Mouse (Mus musculus): Measurements from ENCODE around the gene B4gat1. TPM values are rescaled to one million over a fixed set of nuclear protein-coding genes. Genes with fewer than 3 reads are reported as not detected.

The B4gat1 gene
- polyA plus RNA-seq, 1 experiment from 2014 or later = 41.8 TPM

GRCm38 (mm10) chr19:5021416-5021815 is 17.2 kb upstream of the B4gat1 start:
- Histone ChIP-seq H3K27ac (ENCODE audit: low read length) (no peak overlapping the region), H3K36me3 (ENCODE audit: control insufficient read depth, insufficient read depth, low read length) (no peaks in the 10 kb centered on the region), H3K9ac (ENCODE audit: low read length) (no peak overlapping the region), H3K4me1 (ENCODE audit: control insufficient read depth, insufficient read depth, low read length) (0 out of 2 replicates have a peak, but pooled peaks cover 3% of the 10 kb centered on the region), H3K9me3 (replicated peaks; ENCODE audit: control insufficient read depth, low read length) (no peaks in the 10 kb centered on the region), H3K27me3 (ENCODE audit: control insufficient read depth, insufficient read depth, low read length) (no peaks in the 10 kb centered on the region), H3K4me3 (replicated peaks; ENCODE audit: low read length) (no peak overlapping the region), H3K4me2 (ENCODE audit: low read depth, low read length) (no peak overlapping the region)
- 81% methylated on average over 2 of the region's 2 CpGs for WGBS
- ATAC-seq (ENCODE audit: insufficient read depth, low FRiP score) = no peak

- under 1% methylated on average over 59 of the region's 62 CpGs for WGBS
- no peaks in the 10 kb centered on the region for H3K9me3 ChIP-seq (replicated peaks; ENCODE audit: control insufficient read depth, low read length)
- H3K27ac ChIP-seq (ENCODE audit: low read length) = peak within 1 kb of the TSS; percentile 90
- ATAC-seq (ENCODE audit: insufficient read depth, low FRiP score) = peak; percentile 98
- H3K4me2 ChIP-seq (ENCODE audit: low read depth, low read length) = peak within 1 kb of the TSS; percentile 86
- 0 out of 2 replicates have a peak, but pooled peaks cover 3% of the 10 kb centered on the region for H3K4me1 ChIP-seq (ENCODE audit: control insufficient read depth, insufficient read depth, low read length)
- H3K4me3 ChIP-seq (replicated peaks; ENCODE audit: low read length) = peak within 1 kb of the TSS; percentile 67
- H3K27me3 ChIP-seq (ENCODE audit: control insufficient read depth, insufficient read depth, low read length) = no peaks in the 10 kb centered on the region
- H3K9ac ChIP-seq (ENCODE audit: low read length) = peak within 1 kb of the TSS; percentile 87
- H3K36me3 ChIP-seq (ENCODE audit: control insufficient read depth, insufficient read depth, low read length) = no peaks in the 10 kb centered on the region
Measured at GRCm38 (mm10) chr19:5023621-5024479, 14.8 kb upstream of the B4gat1 start, which contains the start of gene Slc29a2. Gene Slc29a2 (plus strand): TSS chr19:5023860.

GRCm38 (mm10) chr19:5026111-5026510 is 12.5 kb upstream of the B4gat1 start:
- H3K4me1 ChIP-seq (ENCODE audit: control insufficient read depth, insufficient read depth, low read length) = 0 out of 2 replicates have a peak, but pooled peaks cover 3% of the 10 kb centered on the region
- no peak overlapping the region for H3K27ac ChIP-seq (ENCODE audit: low read length)
- no peak for ATAC-seq (ENCODE audit: insufficient read depth, low FRiP score)
- H3K9ac ChIP-seq (ENCODE audit: low read length) = no peak overlapping the region
- no peaks in the 10 kb centered on the region for H3K9me3 ChIP-seq (replicated peaks; ENCODE audit: control insufficient read depth, low read length)
- H3K4me2 ChIP-seq (ENCODE audit: low read depth, low read length) = no peak overlapping the region
- 90% methylated on average over 8 of the region's 8 CpGs for WGBS
- no peaks in the 10 kb centered on the region for H3K27me3 ChIP-seq (ENCODE audit: control insufficient read depth, insufficient read depth, low read length)
- H3K4me3 ChIP-seq (replicated peaks; ENCODE audit: low read length) = no peak overlapping the region
- no peaks in the 10 kb centered on the region for H3K36me3 ChIP-seq (ENCODE audit: control insufficient read depth, insufficient read depth, low read length)

GRCm38 (mm10) chr19:5032686-5033085 is 5.9 kb upstream of the B4gat1 start:
- WGBS = 79% methylated on average over 3 of the region's 3 CpGs

GRCm38 (mm10) chr19:5036577-5036976 is 2.0 kb upstream of the B4gat1 start:
- peaks cover 20% of the 10 kb centered on the region for H3K4me1 ChIP-seq (ENCODE audit: control insufficient read depth, insufficient read depth, low read length)
- no peak overlapping the region for H3K4me2 ChIP-seq (ENCODE audit: low read depth, low read length)
- H3K27me3 ChIP-seq (ENCODE audit: control insufficient read depth, insufficient read depth, low read length) = no peaks in the 10 kb centered on the region
- H3K36me3 ChIP-seq (ENCODE audit: control insufficient read depth, insufficient read depth, low read length) = no peaks in the 10 kb centered on the region
- H3K4me3 ChIP-seq (replicated peaks; ENCODE audit: low read length) = no peak overlapping the region
- WGBS = 82% methylated on average over 4 of the region's 4 CpGs
- no peak overlapping the region for H3K27ac ChIP-seq (ENCODE audit: low read length)
- no peak overlapping the region for H3K9ac ChIP-seq (ENCODE audit: low read length)
- ATAC-seq (ENCODE audit: insufficient read depth, low FRiP score) = no peak
- no peaks in the 10 kb centered on the region for H3K9me3 ChIP-seq (replicated peaks; ENCODE audit: control insufficient read depth, low read length)

More at GRCm38 (mm10) chr19:5032686-5033085, 5.9 kb upstream of the B4gat1 start:
- H3K36me3 ChIP-seq (ENCODE audit: control insufficient read depth, insufficient read depth, low read length) = no peaks in the 10 kb centered on the region
- H3K4me2 ChIP-seq (ENCODE audit: low read depth, low read length) = no peak overlapping the region
- no peak overlapping the region for H3K4me3 ChIP-seq (replicated peaks; ENCODE audit: low read length)
- no peak overlapping the region for H3K9ac ChIP-seq (ENCODE audit: low read length)
- 0 out of 2 replicates have a peak, but pooled peaks cover 2% of the 10 kb centered on the region for H3K4me1 ChIP-seq (ENCODE audit: control insufficient read depth, insufficient read depth, low read length)
- no peaks in the 10 kb centered on the region for H3K9me3 ChIP-seq (replicated peaks; ENCODE audit: control insufficient read depth, low read length)
- no peak for ATAC-seq (ENCODE audit: insufficient read depth, low FRiP score)
- no peaks in the 10 kb centered on the region for H3K27me3 ChIP-seq (ENCODE audit: control insufficient read depth, insufficient read depth, low read length)
- no peak overlapping the region for H3K27ac ChIP-seq (ENCODE audit: low read length)

- Histone ChIP-seq H3K27me3 (ENCODE audit: control insufficient read depth, insufficient read depth, low read length) (no peaks in the 10 kb centered on the region), H3K4me3 (replicated peaks; ENCODE audit: low read length) (peak overlapping the region; percentile 80), H3K9me3 (replicated peaks; ENCODE audit: control insufficient read depth, low read length) (no peaks in the 10 kb centered on the region), H3K36me3 (ENCODE audit: control insufficient read depth, insufficient read depth, low read length) (no peaks in the 10 kb centered on the region), H3K4me1 (ENCODE audit: control insufficient read depth, insufficient read depth, low read length) (peaks cover 28% of the 10 kb centered on the region), H3K4me2 (ENCODE audit: low read depth, low read length) (peak overlapping the region; percentile 94), H3K9ac (ENCODE audit: low read length) (peak overlapping the region; percentile 95), H3K27ac (ENCODE audit: low read length) (peak overlapping the region; percentile 77; the same call in 1 of the 2 replicates)
- 1% methylated on average over 32 of the region's 32 CpGs for WGBS
- peak; percentile 35; the same call in 1 of the 2 replicates for ATAC-seq (ENCODE audit: insufficient read depth, low FRiP score)
Measured at GRCm38 (mm10) chr19:5037678-5038571, 701 bp upstream of the B4gat1 start.

- Histone ChIP-seq H3K4me2 (ENCODE audit: low read depth, low read length) (peak overlapping the region; percentile 94), H3K4me3 (replicated peaks; ENCODE audit: low read length) (peak overlapping the region; percentile 80), H3K36me3 (ENCODE audit: control insufficient read depth, insufficient read depth, low read length) (no peaks in the 10 kb centered on the region), H3K4me1 (ENCODE audit: control insufficient read depth, insufficient read depth, low read length) (peaks cover 28% of the 10 kb centered on the region), H3K27ac (ENCODE audit: low read length) (peak overlapping the region; percentile 68; the same call in 1 of the 2 replicates), H3K9ac (ENCODE audit: low read length) (peak overlapping the region; percentile 95), H3K27me3 (ENCODE audit: control insufficient read depth, insufficient read depth, low read length) (no peaks in the 10 kb centered on the region), H3K9me3 (replicated peaks; ENCODE audit: control insufficient read depth, low read length) (no peaks in the 10 kb centered on the region)
- peak; percentile 22; the same call in 1 of the 2 replicates for ATAC-seq (ENCODE audit: insufficient read depth, low FRiP score)
- 11% methylated on average over 41 of the region's 41 CpGs for WGBS
Measured at GRCm38 (mm10) chr19:5039301-5040114, 882 bp downstream of the B4gat1 start.

- peak within 1 kb of the TSS; percentile 80 for H3K4me3 ChIP-seq (replicated peaks; ENCODE audit: low read length)
- peak; percentile 76; the same call in 1 of the 2 replicates for ATAC-seq (ENCODE audit: insufficient read depth, low FRiP score)
- H3K36me3 ChIP-seq (ENCODE audit: control insufficient read depth, insufficient read depth, low read length) = no peaks in the 10 kb centered on the region
- peak within 1 kb of the TSS; percentile 86 for H3K9ac ChIP-seq (ENCODE audit: low read length)
- no peaks in the 10 kb centered on the region for H3K9me3 ChIP-seq (replicated peaks; ENCODE audit: control insufficient read depth, low read length)
- peak within 1 kb of the TSS; percentile 79 for H3K27ac ChIP-seq (ENCODE audit: low read length)
- WGBS = 3% methylated on average over 40 of the region's 40 CpGs
- peak within 1 kb of the TSS; percentile 94 for H3K4me2 ChIP-seq (ENCODE audit: low read depth, low read length)
- peaks cover 28% of the 10 kb centered on the region for H3K4me1 ChIP-seq (ENCODE audit: control insufficient read depth, insufficient read depth, low read length)
- H3K27me3 ChIP-seq (ENCODE audit: control insufficient read depth, insufficient read depth, low read length) = no peaks in the 10 kb centered on the region
Measured at GRCm38 (mm10) chr19:5040862-5041523, 2.4 kb downstream of the B4gat1 start, which contains the start of gene Brms1. Gene Brms1 (plus strand): TSS chr19:5041354.
